Mouse (Mus musculus): ENCODE data around the gene Hs2st1. TPM values are rescaled to one million over a fixed set of nuclear protein-coding genes. Genes with fewer than 3 reads are reported as not detected.

Hs2st1 gene
- total and polyA plus RNA-seq, 3 experiments: 13.6 to 16.1 TPM; not detected in 1

GRCm38 (mm10) chr3:144507885-144508284, 62.1 kb downstream of the Hs2st1 start:
- no peaks in the 10 kb centered on the region for H3K36me3 ChIP-seq (ENCODE audit: control insufficient read depth in 1 of 2, insufficient read depth in 2 of 2, low read length in 2 of 2)
- no peak overlapping the region for H3K4me3 ChIP-seq (ENCODE audit: control insufficient read depth in 1 of 2, insufficient read depth in 1 of 2, low read depth in 2 of 2, low read length in 2 of 2)
- H3K4me1 ChIP-seq (ENCODE audit: control insufficient read depth in 1 of 2, insufficient read depth in 2 of 2, low read length in 2 of 2): no peaks in the 10 kb centered on the region

GRCm38 (mm10) chr3:144506213-144506612, 63.8 kb downstream of the Hs2st1 start:
- Histone ChIP-seq H3K9ac (ENCODE audit: control insufficient read depth, low read depth, low read length, poor library complexity, severe bottlenecking) (no peak overlapping the region), H3K9me3 (replicated peaks; ENCODE audit: insufficient read depth, low read length) (no peaks in the 10 kb centered on the region), H3K4me1 (ENCODE audit: control insufficient read depth in 1 of 2, insufficient read depth in 2 of 2, low read length in 2 of 2) (no peaks in the 10 kb centered on the region), H3K79me2 (ENCODE audit: control insufficient read depth, insufficient read depth, low read length, poor library complexity) (peaks cover 2% of the 10 kb centered on the region), H3K27me3 (ENCODE audit: control insufficient read depth in 1 of 2, insufficient read depth in 2 of 2, low read length in 2 of 2) (no peaks in the 10 kb centered on the region), H3K4me3 (ENCODE audit: control insufficient read depth in 1 of 2, insufficient read depth in 1 of 2, low read depth in 2 of 2, low read length in 2 of 2) (no peak overlapping the region), H3K36me3 (ENCODE audit: control insufficient read depth in 1 of 2, insufficient read depth in 2 of 2, low read length in 2 of 2) (no peaks in the 10 kb centered on the region), H3K27ac (ENCODE audit: control insufficient read depth, low read depth, low read length) (no peak overlapping the region)
- TF ChIP-seq MXI1 (IDR thresholded peaks at IDR 0.05; ENCODE audit: low read depth, low read length) (no peak), USF1 (IDR thresholded peaks at IDR 0.05; ENCODE audit: low read depth, low read length) (no peak), ELF1 (IDR thresholded peaks at IDR 0.05; ENCODE audit: low read depth, low read length) (no peak)
- no peak for DNase-seq (ENCODE audit: low read depth, low spot score)

More at GRCm38 (mm10) chr3:144507885-144508284, 62.1 kb downstream of the Hs2st1 start:
- Histone ChIP-seq H3K79me2 (ENCODE audit: control insufficient read depth, insufficient read depth, low read length, poor library complexity) (peaks cover 2% of the 10 kb centered on the region), H3K27ac (ENCODE audit: control insufficient read depth, low read depth, low read length) (no peak overlapping the region), H3K27me3 (ENCODE audit: control insufficient read depth in 1 of 2, insufficient read depth in 2 of 2, low read length in 2 of 2) (no peaks in the 10 kb centered on the region), H3K9me3 (replicated peaks; ENCODE audit: insufficient read depth, low read length) (no peaks in the 10 kb centered on the region), H3K9ac (ENCODE audit: control insufficient read depth, low read depth, low read length, poor library complexity, severe bottlenecking) (no peak overlapping the region)
- TF ChIP-seq USF2 (IDR thresholded peaks at IDR 0.05; ENCODE audit: borderline replicate concordance in 1 of 2, insufficient read depth in 1 of 2, low read depth in 1 of 2, low read length in 2 of 2) (no peak), MAFK (IDR thresholded peaks at IDR 0.05; ENCODE audit: borderline replicate concordance, low read depth, low read length) (no peak), KAT2A (conservative IDR thresholded peaks at IDR 0.05; ENCODE audit: low read depth, low read length) (no peak), NELFE (IDR thresholded peaks at IDR 0.05; ENCODE audit: low read depth, low read length) (no peak), SMC3 (IDR thresholded peaks at IDR 0.05; ENCODE audit: low read depth, low read length) (no peak), ZNF384 (IDR thresholded peaks at IDR 0.05; ENCODE audit: low read depth, low read length) (no peak), CTCF (IDR thresholded peaks at IDR 0.05 in 2 of 3, conservative IDR thresholded peaks at IDR 0.05 in 1 of 3; ENCODE audit: control insufficient read depth in 1 of 3, insufficient read depth in 1 of 3, low read depth in 2 of 3, low read length in 3 of 3, poor library complexity in 1 of 3, severe bottlenecking in 1 of 3) (no peak), NRF1 (IDR thresholded peaks at IDR 0.05; ENCODE audit: insufficient read depth, low read depth, low read length, poor library complexity, severe bottlenecking) (no peak), BHLHE40 (IDR thresholded peaks at IDR 0.05; ENCODE audit: borderline replicate concordance, low read depth, low read length) (no peak), MYB (IDR thresholded peaks at IDR 0.05; ENCODE audit: low read depth, low read length) (no peak), POLR2AphosphoS2 (IDR thresholded peaks at IDR 0.05; ENCODE audit: low read length) (no peak), MAZ (IDR thresholded peaks at IDR 0.05; ENCODE audit: low read depth, low read length) (no peak), USF1 (IDR thresholded peaks at IDR 0.05; ENCODE audit: low read depth, low read length) (no peak), CHD2 (IDR thresholded peaks at IDR 0.05; ENCODE audit: low read length) (no peak), ZMIZ1 (IDR thresholded peaks at IDR 0.05; ENCODE audit: low read depth, low read length) (no peak), TBP (IDR thresholded peaks at IDR 0.05; ENCODE audit: low read depth, low read length) (no peak), JUND (IDR thresholded peaks at IDR 0.05; ENCODE audit: low read depth, low read length) (no peak)
- DNase-seq (ENCODE audit: low read depth, low spot score): no peak

Measured in MEL (cell line).